Mouse (Mus musculus) embryo, embryonic 11 days (tissue): Measurements from ENCODE around the gene Usp5.

Experiments
- DNase-seq: peaks from one replicate; pipeline ENCODE4 v3.0.0-alpha.2; 2015

Usp5 gene

GRCm38 (mm10) chr6:124828868-124829798, at the start of gene Usp5, which contains the start of gene Cdca3:
Usp5 (minus strand) TSS chr6:124829484.
Cdca3 (plus strand) TSS chr6:124829547.
- DNase-seq, result peak; percentile 100

GRCm38 (mm10) chr6:124874348-124874747, 45.1 kb upstream of the Usp5 start:
- DNase-seq, result no peak

DNA sequence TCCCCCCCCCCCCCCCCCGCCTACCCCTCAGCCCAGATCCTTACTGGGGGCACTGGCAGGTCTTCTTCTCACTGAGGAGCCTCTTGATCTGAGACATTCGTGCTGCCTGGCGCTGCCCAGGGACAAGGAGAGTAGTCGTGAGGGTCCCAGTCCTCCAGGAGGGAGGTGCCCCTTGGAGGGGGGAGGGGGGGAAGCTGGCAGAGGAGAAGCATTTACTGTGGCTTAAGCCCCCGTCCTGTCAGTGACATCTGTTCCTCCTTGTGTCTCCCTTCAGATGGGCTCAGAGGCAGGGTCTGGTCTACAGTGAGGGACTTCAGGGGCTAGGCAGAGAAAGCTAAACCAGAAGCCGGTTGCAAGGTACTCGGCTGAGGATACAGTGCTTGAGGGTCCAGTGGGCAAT, 37.3 kb upstream of the Usp5 start:
- DNase-seq, result no peak

- DNase-seq, result no peak
Measured at GRCm38 (mm10) chr6:124865766-124866362, 36.6 kb upstream of the Usp5 start.

- peak; percentile 88 for DNase-seq
Measured at GRCm38 (mm10) chr6:124863658-124864298, 34.5 kb upstream of the Usp5 start, which contains the start of gene Gpr162. Gpr162 (minus strand) TSS chr6:124863983.

DNA sequence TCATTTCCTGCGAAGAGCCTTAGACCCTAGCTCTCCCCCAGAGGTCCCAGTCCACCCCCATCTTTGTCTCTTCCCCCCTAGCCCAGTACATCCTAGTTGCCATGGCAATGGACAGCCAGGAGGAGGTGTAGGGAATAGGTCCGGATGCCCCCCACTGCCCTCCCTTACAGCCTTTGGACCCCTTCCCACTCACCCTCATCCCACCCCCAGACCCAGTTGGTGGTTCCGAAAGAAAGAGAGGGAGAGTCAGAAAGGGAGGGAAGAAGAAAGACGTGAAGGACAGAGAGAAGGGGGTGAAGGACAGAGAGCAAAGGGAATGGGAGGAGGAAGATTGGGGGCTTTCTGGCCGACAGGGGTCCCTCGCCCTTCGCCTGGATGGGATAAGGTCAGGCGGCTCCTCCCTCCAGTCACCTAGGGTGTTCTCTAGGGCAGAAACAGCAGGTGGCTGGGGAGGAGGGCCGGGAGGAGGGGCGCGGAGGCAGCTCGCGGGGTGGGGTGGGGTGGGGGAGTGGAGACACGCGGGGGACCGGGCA, 33.9 kb upstream of the Usp5 start:
- DNase-seq, result peak; percentile 39

- no peak for DNase-seq
Measured at GRCm38 (mm10) chr6:124862406-124863124, 33.3 kb upstream of the Usp5 start.

DNA sequence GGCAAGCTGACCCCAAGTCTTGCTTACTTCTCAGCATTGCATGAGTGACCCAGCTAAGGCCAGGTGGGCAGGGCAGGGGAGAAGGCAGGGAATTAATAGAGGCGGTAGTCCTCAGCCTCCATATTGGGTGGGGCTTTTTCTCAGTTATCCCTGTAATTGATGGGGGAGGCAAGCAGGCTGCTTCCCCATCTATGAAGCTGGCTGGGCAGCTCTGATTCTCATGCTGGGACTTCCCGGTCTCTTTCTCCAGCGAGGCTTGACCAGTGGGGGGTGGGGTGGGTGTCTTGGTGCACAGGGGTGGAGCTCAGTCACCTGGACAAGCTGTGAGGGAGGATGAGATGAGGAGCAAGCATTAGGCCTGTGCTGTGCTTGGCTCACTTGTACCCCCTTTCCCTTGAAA, 32.5 kb upstream of the Usp5 start:
- DNase-seq, result no peak

- DNase-seq, result no peak
Measured at GRCm38 (mm10) chr6:124861266-124861665, 32.0 kb upstream of the Usp5 start.

DNA sequence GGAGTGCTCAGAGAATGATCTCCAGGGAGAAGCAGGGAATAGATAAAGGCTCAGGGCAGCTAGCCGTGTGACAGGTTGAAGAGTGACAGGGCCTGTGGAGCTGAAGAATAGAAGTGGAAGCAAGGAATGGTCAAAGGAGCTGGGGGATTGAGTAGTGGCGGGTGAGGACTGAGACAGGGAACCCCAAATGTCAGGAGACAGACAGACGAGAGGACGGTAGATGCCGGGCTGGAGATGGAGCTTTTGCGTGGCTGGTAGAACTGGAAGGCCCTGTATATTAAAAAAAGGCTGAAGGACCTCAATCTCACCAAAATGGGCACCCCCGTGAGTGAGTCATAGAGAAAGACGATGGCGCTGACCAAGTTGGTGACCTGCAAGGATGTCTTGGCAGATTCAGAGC, 31.2 kb upstream of the Usp5 start:
- no peak for DNase-seq

- peak; percentile 86 for DNase-seq
Measured at GRCm38 (mm10) chr6:124859725-124860124, 30.4 kb upstream of the Usp5 start.

- DNase-seq, result no peak
Measured at GRCm38 (mm10) chr6:124858561-124859318, 29.5 kb upstream of the Usp5 start.

- no peak for DNase-seq
Measured at GRCm38 (mm10) chr6:124857840-124858530, 28.7 kb upstream of the Usp5 start.

- DNase-seq, result peak; percentile 92
Measured at GRCm38 (mm10) chr6:124856916-124857839, 27.9 kb upstream of the Usp5 start, which contains the start of gene P3h3. P3h3 (minus strand) TSS chr6:124857752.

GRCm38 (mm10) chr6:124856321-124856720, 27.0 kb upstream of the Usp5 start:
- peak; percentile 86 for DNase-seq

DNA sequence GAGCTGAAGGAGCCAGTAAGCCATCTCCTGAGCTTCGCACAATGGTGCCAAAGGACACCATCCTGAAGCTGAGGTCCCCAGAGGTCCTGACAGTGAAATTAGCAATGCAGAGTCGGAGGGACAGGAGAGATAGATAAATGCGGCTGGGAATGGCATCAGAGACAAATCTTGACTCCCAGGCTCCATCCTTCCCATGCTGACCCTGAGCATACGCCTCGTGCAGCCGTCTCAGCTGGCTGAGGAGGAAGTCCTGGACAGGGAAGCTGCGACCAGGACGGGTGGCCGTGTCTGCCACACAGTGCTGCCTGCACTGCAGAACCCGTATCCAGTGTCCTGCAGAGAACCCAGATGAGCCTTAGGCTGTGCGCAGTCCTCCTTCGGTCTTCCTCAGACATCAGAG, 25.4 kb upstream of the Usp5 start:
- DNase-seq, result no peak

DNA sequence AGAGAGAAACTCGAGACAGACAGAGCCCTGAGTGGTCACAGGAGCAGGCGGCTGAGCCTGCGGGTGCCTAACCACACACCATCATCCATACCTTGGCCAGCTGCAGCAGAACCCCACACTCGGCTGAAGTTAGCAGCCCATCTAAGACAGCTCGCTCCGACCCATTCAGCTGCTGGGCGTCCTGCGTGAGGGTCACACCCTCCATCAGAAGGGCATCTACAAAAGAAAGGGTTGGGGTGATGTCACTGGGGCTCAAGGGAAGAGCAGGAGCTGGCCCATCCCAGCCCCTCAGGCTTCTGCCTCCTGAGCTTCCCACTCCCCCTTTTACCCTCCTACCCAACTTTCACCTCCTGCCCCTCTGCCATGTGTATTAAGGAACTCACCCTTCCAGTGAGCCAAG, 21.3 kb upstream of the Usp5 start:
- DNase-seq, result no peak

- peak; percentile 93 for DNase-seq
Measured at GRCm38 (mm10) chr6:124847305-124847704, 18.0 kb upstream of the Usp5 start.

DNA sequence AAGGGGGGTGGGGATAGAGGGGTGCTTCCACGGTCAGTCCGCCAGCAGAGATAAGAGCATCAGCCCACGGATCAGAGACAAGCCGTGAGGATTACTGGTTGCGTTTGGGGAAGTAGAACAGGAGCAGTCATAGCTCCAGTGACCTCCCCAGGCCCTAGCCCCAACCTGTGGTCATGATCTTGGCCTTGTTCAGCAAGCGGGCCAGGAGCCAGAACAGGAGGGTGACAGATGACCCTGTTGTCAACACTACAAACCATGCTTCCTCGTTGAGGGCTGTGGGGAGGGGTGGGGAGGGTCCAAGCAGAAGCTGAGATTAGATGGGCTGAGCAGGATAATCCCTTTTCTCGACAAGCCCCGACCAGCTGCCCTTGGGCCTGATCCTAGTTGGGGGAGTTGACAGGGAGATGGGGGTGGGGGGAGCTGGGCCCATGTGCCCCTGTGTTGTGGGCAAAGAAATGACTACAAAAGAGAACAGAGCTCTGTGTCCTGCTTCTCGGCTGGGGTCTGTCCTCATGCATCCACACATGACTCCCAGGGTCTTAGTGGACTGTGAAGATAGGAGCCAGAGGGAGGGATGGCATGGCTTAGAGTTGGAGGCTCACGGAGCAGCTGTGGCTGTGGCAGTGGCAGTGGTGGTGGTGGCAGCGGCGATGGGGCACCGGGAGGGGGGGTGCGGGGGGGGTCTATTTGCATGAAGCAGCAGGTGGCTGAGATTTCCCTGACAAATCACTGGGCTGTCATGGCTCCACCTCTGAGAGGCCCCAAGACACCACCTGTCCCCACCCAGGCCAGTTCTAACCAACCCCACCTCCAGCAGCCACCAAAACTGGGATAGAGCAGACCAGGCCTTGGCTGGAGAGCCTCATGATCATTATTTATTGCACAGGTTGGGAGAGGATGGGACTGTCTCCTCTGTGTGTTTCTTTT, 11.2 kb upstream of the Usp5 start, which contains the start of gene Gnb3:
Gnb3 (minus strand) TSS at position 35 of the 927 bp plus-strand sequence.
- peak; percentile 20 for DNase-seq
